Mouse (Mus musculus) embryonic facial prominence, embryonic 11.5 days (tissue): ENCODE measurements around the gene Atg4b. TPM values are rescaled to one million over a fixed set of nuclear protein-coding genes. Genes with fewer than 3 reads are reported as not detected.

Experiments
- ATAC-seq: fragments of 200-750 bp; cut with Nextera tagmentation; replicated peaks from 2 replicates; pipeline ENCODE4 v1.8.0; 2017; ENCODE audit warnings: low read depth; ENCODE audit not compliant: insufficient number of reproducible peaks, low FRiP score, low TSS enrichment
- DNase-seq: peaks from one replicate; pipeline ENCODE4 v3.0.0-alpha.2; 2015; ENCODE audit warnings: low spot score
- H3K27ac ChIP-seq: fragments of 300-500 bp; sonication (generic); replicated peaks from 2 replicates; pipeline ENCODE4 v1.5.1; 2014; ENCODE audit warnings: mild to moderate bottlenecking, low read depth, low read length, control low read depth
- H3K27me3 ChIP-seq: fragments of 300-500 bp; sonication (generic); 2 replicates; pipeline ENCODE4 v1.6.1; 2014; ENCODE audit warnings: mild to moderate bottlenecking, low read length, moderate library complexity, mixed read lengths; ENCODE audit not compliant: control insufficient read depth, insufficient read depth
- H3K36me3 ChIP-seq: fragments of 300-500 bp; sonication (generic); replicated peaks from 2 replicates; pipeline ENCODE4 v1.6.1; 2014; ENCODE audit warnings: low read depth, mild to moderate bottlenecking, low read length, moderate library complexity, mixed read lengths; ENCODE audit not compliant: control insufficient read depth, insufficient read depth
- H3K4me1 ChIP-seq: fragments of 300-500 bp; sonication (generic); 2 replicates; pipeline ENCODE4 v1.6.1; 2014; ENCODE audit warnings: low read length, mixed read lengths; ENCODE audit not compliant: control insufficient read depth, insufficient read depth
- H3K4me2 ChIP-seq: fragments of 300-500 bp; sonication (generic); 2 replicates; pipeline ENCODE4 v1.6.1; 2014; ENCODE audit warnings: low read depth, mild to moderate bottlenecking, control low read depth, low read length, moderate library complexity
- H3K4me3 ChIP-seq: fragments of 300-500 bp; sonication (generic); 2 replicates; pipeline ENCODE4 v1.5.1; 2014; ENCODE audit warnings: low read depth, low read length, control low read depth
- H3K9ac ChIP-seq: fragments of 300-500 bp; sonication (generic); replicated peaks from 2 replicates; pipeline ENCODE4 v1.6.1; 2014; ENCODE audit warnings: mild to moderate bottlenecking, control low read depth, low read length
- H3K9me3 ChIP-seq: fragments of 300-500 bp; sonication (generic); replicated peaks from 2 replicates; pipeline ENCODE4 v1.6.1; 2016; ENCODE audit warnings: mild to moderate bottlenecking, low read length, inconsistent platforms, mixed read lengths; ENCODE audit not compliant: control insufficient read depth
- WGBS: fragments of 180-500 bp; shearing (Covaris S2); extraction: QIAGEN DNeasy Blood & Tissue Kit; methylation state at CpG from one replicate; pipeline ENCODE4 v1.1.7; 2014; 5-methylcytosine and 5-hydroxymethylcytosine counted together
- polyA plus RNA-seq: library from polyadenylated mRNA; unstranded; fragments of >200 nt; fragmentation: Nextera tagmentation; extraction: Ambion mirVana; gene quantifications from 2 replicates; pipeline ENCODE4 v1.2.1, GENCODE M21; 2014

Atg4b gene
- polyA plus RNA-seq, 1 experiment from 2014 or later = 109 TPM

DNA sequence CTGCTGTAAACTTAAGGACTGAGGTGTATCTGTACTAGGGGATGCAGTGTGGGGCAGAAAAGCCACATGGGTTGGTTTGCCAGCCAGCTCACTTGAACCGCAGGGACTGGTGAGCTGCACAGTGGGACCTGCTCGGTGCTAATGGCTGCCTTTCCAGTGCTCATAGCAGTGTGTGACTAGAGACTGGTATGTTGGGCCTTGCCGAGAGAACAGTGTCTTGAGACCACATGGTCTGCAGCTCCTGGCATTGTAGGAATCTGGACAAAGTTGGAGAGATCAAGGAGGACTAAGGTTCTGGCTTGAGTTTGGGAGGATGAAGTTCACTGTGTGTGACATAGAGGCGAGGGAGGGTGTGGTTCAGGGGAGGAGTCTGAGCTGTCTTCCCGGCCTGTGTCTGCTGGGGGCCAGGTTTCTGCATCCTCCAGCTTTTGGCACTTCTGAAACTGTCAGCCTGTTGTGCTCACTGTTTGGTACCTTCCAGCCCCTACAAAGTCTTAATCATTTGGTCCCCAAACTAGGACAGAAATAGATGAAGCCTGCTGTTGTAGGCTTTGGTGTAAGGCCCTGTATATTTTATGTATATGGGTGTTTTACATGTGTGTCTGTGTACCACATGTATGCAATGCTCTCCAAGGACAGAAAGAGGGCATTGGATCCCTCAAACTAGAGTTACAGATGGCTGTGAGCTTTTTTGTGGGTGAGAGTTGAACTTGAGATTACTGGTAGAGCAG, 54.1 kb downstream of the Atg4b start:
- Histone ChIP-seq H3K4me2 (no peak overlapping the region), H3K9me3 (no peaks in the 10 kb centered on the region), H3K36me3 (peaks cover 2% of the 10 kb centered on the region; the same call in 1 of the 2 replicates), H3K4me1 (peaks cover 3% of the 10 kb centered on the region; the same call in 1 of the 2 replicates), H3K27me3 (no peaks in the 10 kb centered on the region), H3K27ac (no peak overlapping the region), H3K4me3 (no peak overlapping the region), H3K9ac (no peak overlapping the region)
- ATAC-seq = no peak
- 83% methylated on average over 5 of the region's 5 CpGs for WGBS
- DNase-seq = no peak

- no peaks in the 10 kb centered on the region for H3K27me3 ChIP-seq
- DNase-seq (no peak), ATAC-seq (no peak)
- no peak overlapping the region for H3K4me3 ChIP-seq
- H3K36me3 ChIP-seq = peaks cover 15% of the 10 kb centered on the region
- 96% methylated on average over 4 of the region's 4 CpGs for WGBS
- no peak overlapping the region for H3K9ac ChIP-seq
- H3K4me1 ChIP-seq = peaks cover 3% of the 10 kb centered on the region; the same call in 1 of the 2 replicates
- H3K4me2 ChIP-seq = no peak overlapping the region
- no peaks in the 10 kb centered on the region for H3K9me3 ChIP-seq
- no peak overlapping the region for H3K27ac ChIP-seq
Measured at GRCm38 (mm10) chr1:93808871-93809270, 57.6 kb downstream of the Atg4b start.

DNA sequence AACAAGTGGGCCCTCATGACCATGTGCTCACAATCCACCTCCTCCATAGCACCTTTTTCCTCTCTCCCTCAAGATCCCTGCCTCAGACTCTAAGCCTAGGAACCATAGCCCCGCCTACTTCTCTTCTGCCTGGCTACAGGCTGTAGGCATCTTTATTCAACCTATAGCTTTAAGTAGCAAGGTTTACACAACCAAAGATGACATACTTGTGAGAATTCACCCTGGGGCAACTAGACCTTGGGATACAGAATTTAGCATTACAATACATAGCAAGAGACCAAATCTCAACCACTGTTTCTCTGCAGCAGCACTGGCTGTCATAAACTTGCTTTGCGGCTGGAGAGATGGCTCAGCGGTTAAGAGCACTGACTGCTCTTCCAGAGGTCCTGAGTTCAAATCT, 58.7 kb downstream of the Atg4b start:
- no peaks in the 10 kb centered on the region for H3K4me1 ChIP-seq

DNA sequence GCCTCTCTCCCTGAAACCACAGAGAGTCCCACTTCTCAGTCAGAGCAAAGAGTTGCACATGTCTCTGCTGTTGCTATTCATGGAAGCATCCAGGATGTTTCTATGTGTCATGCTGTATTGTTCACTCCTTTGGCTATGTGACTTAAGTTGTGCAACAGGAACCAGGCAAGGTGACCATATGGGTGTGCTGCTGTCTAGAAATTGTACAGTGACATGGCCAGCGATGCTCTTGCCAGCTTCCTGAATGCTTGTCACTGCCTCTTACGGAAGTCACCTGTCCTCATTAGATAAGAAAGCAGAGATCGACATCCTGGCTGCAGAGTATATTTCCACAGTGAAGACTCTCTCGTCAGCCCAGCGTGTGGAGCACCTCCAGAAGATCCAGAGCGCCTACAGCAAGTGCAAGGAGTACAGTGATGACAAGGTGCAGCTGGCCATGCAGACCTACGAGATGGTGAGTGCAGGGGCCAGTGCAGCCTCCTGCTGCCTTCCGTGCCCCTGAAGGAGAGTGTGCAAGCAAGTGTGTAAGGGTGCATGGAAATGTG, 60.3 kb downstream of the Atg4b start:
- Histone ChIP-seq H3K4me3 (no peak overlapping the region), H3K9ac (no peak overlapping the region), H3K4me2 (no peak overlapping the region), H3K27ac (no peak overlapping the region), H3K27me3 (no peaks in the 10 kb centered on the region), H3K36me3 (peaks cover 18% of the 10 kb centered on the region), H3K9me3 (no peaks in the 10 kb centered on the region), H3K4me1 (no peaks in the 10 kb centered on the region)
- WGBS = 90% methylated on average over 8 of the region's 8 CpGs
- ATAC-seq (no peak), DNase-seq (no peak)

More for the DNA sequence above, 58.7 kb downstream of the Atg4b start:
- Histone ChIP-seq H3K9me3 (no peaks in the 10 kb centered on the region), H3K36me3 (peaks cover 15% of the 10 kb centered on the region), H3K27ac (no peak overlapping the region), H3K4me3 (no peak overlapping the region), H3K27me3 (no peaks in the 10 kb centered on the region), H3K4me2 (no peak overlapping the region), H3K9ac (no peak overlapping the region)
- no peak for ATAC-seq
- WGBS = 89% methylated on average over 3 of the region's 3 CpGs
- DNase-seq = no peak

- no peak overlapping the region for H3K4me2 ChIP-seq
- no peaks in the 10 kb centered on the region for H3K4me1 ChIP-seq
- no peaks in the 10 kb centered on the region for H3K9me3 ChIP-seq
- H3K4me3 ChIP-seq = no peak overlapping the region
- 90% methylated on average over 8 of the region's 8 CpGs for WGBS
- no peak overlapping the region for H3K9ac ChIP-seq
- no peaks in the 10 kb centered on the region for H3K27me3 ChIP-seq
- ATAC-seq = no peak
- DNase-seq = no peak
- H3K36me3 ChIP-seq = peaks cover 18% of the 10 kb centered on the region
- H3K27ac ChIP-seq = no peak overlapping the region
Measured at GRCm38 (mm10) chr1:93817823-93818532, 66.7 kb downstream of the Atg4b start.

DNA sequence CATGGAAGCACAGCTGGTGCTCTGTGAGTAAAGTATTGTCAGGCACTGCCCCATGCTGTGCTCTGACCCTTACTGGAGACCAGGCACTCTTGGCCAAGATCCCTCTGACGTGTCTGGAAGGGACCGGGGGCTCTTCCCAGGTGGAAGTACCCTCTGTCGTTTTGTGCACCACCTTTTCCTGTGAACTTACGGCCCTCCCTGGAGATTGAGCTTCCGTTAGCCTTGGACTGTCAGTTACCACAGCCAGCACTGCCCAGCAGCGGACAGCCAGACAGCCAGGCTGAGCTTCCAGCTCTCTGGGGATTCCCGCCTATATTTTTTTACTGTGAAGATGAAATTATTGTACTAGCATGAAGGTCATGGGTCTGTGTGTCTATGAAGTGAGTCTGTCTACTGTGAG, 67.4 kb downstream of the Atg4b start:
- no peak for ATAC-seq
- no peak for DNase-seq

DNA sequence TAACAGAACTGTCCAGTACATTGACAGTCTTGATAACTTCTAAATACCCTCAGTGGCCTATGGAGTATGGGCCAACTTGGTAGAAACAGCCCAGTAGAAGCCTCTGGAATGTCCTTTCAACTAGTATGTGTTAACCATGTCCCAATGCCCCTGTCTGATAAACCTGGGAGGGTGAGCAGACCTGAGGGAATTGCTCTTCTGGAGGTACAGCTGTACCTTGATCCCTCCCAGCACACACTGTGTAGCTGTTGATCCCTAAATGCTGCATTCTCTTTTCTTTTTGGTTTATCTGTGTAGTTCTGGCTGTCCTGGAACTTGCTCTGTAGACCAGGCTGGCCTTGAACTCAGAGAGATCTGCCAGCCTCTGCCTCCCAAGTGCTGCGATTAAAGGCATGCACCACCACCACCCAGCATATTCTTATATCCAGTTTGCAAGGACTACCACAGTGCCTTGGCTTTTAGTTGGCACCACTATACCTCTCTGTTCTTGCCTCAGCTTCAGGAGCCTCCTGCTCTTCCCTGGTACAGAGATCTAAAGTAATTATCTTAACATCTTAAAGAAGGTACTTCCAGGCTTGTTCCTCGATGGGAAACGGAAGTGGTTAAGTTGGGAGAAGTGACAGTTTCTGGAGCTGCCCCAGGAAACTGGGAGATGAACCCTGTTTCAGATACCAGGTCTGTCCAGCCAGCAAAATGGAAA, 72.6 kb downstream of the Atg4b start:
- Histone ChIP-seq H3K9me3 (no peaks in the 10 kb centered on the region), H3K4me3 (no peak overlapping the region), H3K4me1 (0 out of 2 replicates have a peak, but pooled peaks cover 3% of the 10 kb centered on the region), H3K9ac (peak overlapping the region; percentile 73), H3K36me3 (no peaks in the 10 kb centered on the region), H3K4me2 (no peak overlapping the region), H3K27me3 (no peaks in the 10 kb centered on the region), H3K27ac (no peak overlapping the region)
- 82% methylated on average over 3 of the region's 3 CpGs for WGBS
- DNase-seq = no peak
- no peak for ATAC-seq

More for the DNA sequence above, 67.4 kb downstream of the Atg4b start:
- H3K9me3 ChIP-seq = no peaks in the 10 kb centered on the region
- no peak overlapping the region for H3K4me3 ChIP-seq
- peaks cover 15% of the 10 kb centered on the region for H3K36me3 ChIP-seq
- no peak overlapping the region for H3K4me2 ChIP-seq
- no peak overlapping the region for H3K27ac ChIP-seq
- no peak overlapping the region for H3K9ac ChIP-seq
- H3K27me3 ChIP-seq = no peaks in the 10 kb centered on the region
- H3K4me1 ChIP-seq = no peaks in the 10 kb centered on the region
- 93% methylated on average over 7 of the region's 7 CpGs for WGBS
